Mouse (Mus musculus): ENCODE measurements around the gene Brip1. TPM values are rescaled to one million over a fixed set of nuclear protein-coding genes. Genes with fewer than 3 reads are reported as not detected.

Brip1 gene
- polyA plus RNA-seq, 1 experiment, result 0.67 TPM

DNA sequence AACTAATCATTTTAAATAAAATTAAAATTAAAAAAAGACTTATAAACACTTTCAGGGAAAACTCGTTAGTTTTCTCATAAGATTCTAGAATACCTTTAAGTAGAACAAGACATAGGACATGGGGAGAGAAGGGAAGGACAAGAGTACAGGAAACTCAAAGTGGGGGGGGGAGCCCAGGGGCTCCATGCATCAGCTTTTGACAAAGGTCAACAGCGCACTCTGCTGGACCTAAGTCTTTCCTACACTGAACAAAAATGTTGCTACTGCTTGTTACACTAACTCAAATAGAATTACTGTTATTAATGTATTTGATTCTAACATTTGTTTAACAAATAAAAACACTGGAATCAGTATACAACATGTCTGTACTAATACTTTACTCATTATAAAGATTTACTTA lies 26.8 kb downstream of the Brip1 start:
- WGBS, result 51% methylated on average over 2 of the region's 2 CpGs
- H3K27me3 ChIP-seq (replicated peaks; ENCODE audit: control insufficient read depth, insufficient read depth, low read length), result no peaks in the 10 kb centered on the region
- H3K27ac ChIP-seq (ENCODE audit: insufficient read depth, low read depth, low read length), result no peak overlapping the region
- peak; percentile 73 for DNase-seq
- H3K4me3 ChIP-seq (ENCODE audit: insufficient read depth, low read depth, low read length), result no peak overlapping the region
- TF ChIP-seq CTCF (conservative IDR thresholded peaks at IDR 0.05; ENCODE audit: insufficient read depth, insufficient read length, low read depth, low read length), result peak; percentile 63
- TF ChIP-seq POLR2A (IDR thresholded peaks at IDR 0.05; ENCODE audit: low read depth, low read length), result no peak
- H3K36me3 ChIP-seq (ENCODE audit: control insufficient read depth, insufficient read depth, low read length), result no peaks in the 10 kb centered on the region
- H3K4me1 ChIP-seq (ENCODE audit: control insufficient read depth, insufficient read depth, low read length), result no peaks in the 10 kb centered on the region

DNA sequence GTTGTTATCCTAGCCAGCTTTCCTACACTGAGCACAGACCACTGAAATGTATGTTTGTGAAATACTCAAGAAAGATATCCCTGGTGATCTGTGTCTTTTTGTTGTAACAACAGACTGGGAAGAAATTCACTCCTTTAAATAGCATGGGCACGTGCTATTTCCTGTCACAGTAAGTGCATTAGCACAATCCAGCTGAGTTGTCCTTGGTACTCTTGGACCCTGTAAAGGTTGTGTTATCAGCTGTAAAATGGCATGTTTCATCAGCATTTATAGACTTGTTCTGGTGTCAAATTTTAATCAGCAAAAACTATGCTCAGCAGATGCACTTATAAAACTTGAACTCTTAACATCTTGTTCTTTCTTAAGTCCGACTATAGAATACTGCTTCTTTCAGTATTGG lies 30.2 kb downstream of the Brip1 start:
- Histone ChIP-seq H3K4me3 (ENCODE audit: insufficient read depth, low read depth, low read length) (no peak overlapping the region), H3K27ac (ENCODE audit: insufficient read depth, low read depth, low read length) (no peak overlapping the region), H3K36me3 (ENCODE audit: control insufficient read depth, insufficient read depth, low read length) (no peaks in the 10 kb centered on the region), H3K27me3 (replicated peaks; ENCODE audit: control insufficient read depth, insufficient read depth, low read length) (no peaks in the 10 kb centered on the region), H3K4me1 (ENCODE audit: control insufficient read depth, insufficient read depth, low read length) (no peaks in the 10 kb centered on the region)
- DNase-seq, result no peak
- TF ChIP-seq POLR2A (IDR thresholded peaks at IDR 0.05; ENCODE audit: low read depth, low read length), result no peak
- no peak for TF ChIP-seq CTCF (conservative IDR thresholded peaks at IDR 0.05; ENCODE audit: insufficient read depth, insufficient read length, low read depth, low read length)
- 71% methylated on average over 2 of the region's 2 CpGs for WGBS

- Histone ChIP-seq H3K4me1 (ENCODE audit: control insufficient read depth, insufficient read depth, low read length) (peaks cover 5% of the 10 kb centered on the region; the same call in 1 of the 2 replicates), H3K27me3 (replicated peaks; ENCODE audit: control insufficient read depth, insufficient read depth, low read length) (no peaks in the 10 kb centered on the region; the same call in 1 of the 2 replicates), H3K36me3 (ENCODE audit: control insufficient read depth, insufficient read depth, low read length) (no peaks in the 10 kb centered on the region), H3K4me3 (ENCODE audit: insufficient read depth, low read depth, low read length) (no peak overlapping the region), H3K27ac (ENCODE audit: insufficient read depth, low read depth, low read length) (no peak overlapping the region)
- WGBS, result 33% methylated on average over 2 of the region's 2 CpGs
- peak; percentile 78 for DNase-seq
- TF ChIP-seq CTCF (conservative IDR thresholded peaks at IDR 0.05; ENCODE audit: insufficient read depth, insufficient read length, low read depth, low read length), result no peak
- TF ChIP-seq POLR2A (IDR thresholded peaks at IDR 0.05; ENCODE audit: low read depth, low read length), result no peak
Observed at GRCm38 (mm10) chr11:86160251-86160650, 40.7 kb downstream of the Brip1 start.

GRCm38 (mm10) chr11:86158950-86159349 lies 42.0 kb downstream of the Brip1 start:
- Histone ChIP-seq H3K27me3 (replicated peaks; ENCODE audit: control insufficient read depth, insufficient read depth, low read length) (no peaks in the 10 kb centered on the region), H3K4me3 (ENCODE audit: insufficient read depth, low read depth, low read length) (no peak overlapping the region), H3K27ac (ENCODE audit: insufficient read depth, low read depth, low read length) (no peak overlapping the region), H3K4me1 (ENCODE audit: control insufficient read depth, insufficient read depth, low read length) (peaks cover 5% of the 10 kb centered on the region; the same call in 1 of the 2 replicates), H3K36me3 (ENCODE audit: control insufficient read depth, insufficient read depth, low read length) (no peaks in the 10 kb centered on the region)
- DNase-seq, result no peak
- WGBS, result 92% methylated on average over 2 of the region's 2 CpGs
- no peak for TF ChIP-seq POLR2A (IDR thresholded peaks at IDR 0.05; ENCODE audit: low read depth, low read length)
- no peak for TF ChIP-seq CTCF (conservative IDR thresholded peaks at IDR 0.05; ENCODE audit: insufficient read depth, insufficient read length, low read depth, low read length)

- peaks cover 2% of the 10 kb centered on the region; the same call in 1 of the 2 replicates for H3K4me1 ChIP-seq (ENCODE audit: control insufficient read depth, insufficient read depth, low read length)
- H3K36me3 ChIP-seq (ENCODE audit: control insufficient read depth, insufficient read depth, low read length), result no peaks in the 10 kb centered on the region
- no peak overlapping the region for H3K27ac ChIP-seq (ENCODE audit: insufficient read depth, low read depth, low read length)
- H3K4me3 ChIP-seq (ENCODE audit: insufficient read depth, low read depth, low read length), result no peak overlapping the region
- no peaks in the 10 kb centered on the region for H3K27me3 ChIP-seq (replicated peaks; ENCODE audit: control insufficient read depth, insufficient read depth, low read length)
- 92% methylated on average over 5 of the region's 5 CpGs for WGBS
- TF ChIP-seq CTCF (conservative IDR thresholded peaks at IDR 0.05; ENCODE audit: insufficient read depth, insufficient read length, low read depth, low read length) (no peak), POLR2A (IDR thresholded peaks at IDR 0.05; ENCODE audit: low read depth, low read length) (no peak)
- no peak for DNase-seq
Observed at GRCm38 (mm10) chr11:86155638-86156037, 45.4 kb downstream of the Brip1 start.

- Histone ChIP-seq H3K4me3 (ENCODE audit: insufficient read depth, low read depth, low read length) (no peak overlapping the region), H3K27me3 (replicated peaks; ENCODE audit: control insufficient read depth, insufficient read depth, low read length) (no peaks in the 10 kb centered on the region), H3K4me1 (ENCODE audit: control insufficient read depth, insufficient read depth, low read length) (no peaks in the 10 kb centered on the region), H3K27ac (ENCODE audit: insufficient read depth, low read depth, low read length) (no peak overlapping the region), H3K36me3 (ENCODE audit: control insufficient read depth, insufficient read depth, low read length) (no peaks in the 10 kb centered on the region)
- no peak for DNase-seq
- TF ChIP-seq CTCF (conservative IDR thresholded peaks at IDR 0.05; ENCODE audit: insufficient read depth, insufficient read length, low read depth, low read length), result no peak
- no peak for TF ChIP-seq POLR2A (IDR thresholded peaks at IDR 0.05; ENCODE audit: low read depth, low read length)
- WGBS, result 76% methylated on average over 3 of the region's 3 CpGs
Observed at GRCm38 (mm10) chr11:86131324-86131723, 69.7 kb downstream of the Brip1 start.

DNA sequence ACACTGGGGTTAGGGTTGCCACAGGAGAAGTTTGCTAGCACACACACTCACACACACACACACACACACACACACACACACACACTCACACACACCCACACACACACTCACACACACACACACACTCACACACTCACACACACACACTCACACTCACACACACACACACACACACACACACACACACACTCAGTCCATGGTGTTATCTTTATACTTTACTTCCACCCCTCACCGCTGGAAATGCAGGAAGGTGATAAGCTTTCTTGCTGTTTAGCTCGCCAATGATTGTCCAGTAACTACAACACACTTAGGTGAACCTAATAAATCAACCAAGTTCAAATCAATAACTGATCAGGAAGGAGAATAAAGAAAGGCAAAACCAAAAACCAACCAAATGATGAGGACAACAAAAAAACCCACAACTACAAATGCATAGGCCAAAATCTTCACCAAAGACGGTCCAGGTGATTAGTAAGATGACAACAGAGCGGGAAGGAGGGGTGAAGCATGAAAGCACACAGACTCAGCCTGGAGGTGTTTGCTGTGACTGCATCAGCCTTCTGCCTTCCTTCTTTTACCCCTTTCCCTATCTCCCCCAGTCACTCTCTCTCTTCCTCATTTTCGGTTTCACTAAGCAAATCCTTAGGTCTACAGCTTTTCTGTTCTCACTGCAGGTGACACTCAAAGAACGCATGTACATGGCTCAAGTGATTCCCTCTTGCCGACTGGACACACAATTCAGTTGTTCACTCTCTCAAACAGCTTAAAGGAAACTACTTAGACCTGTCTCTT lies 83.7 kb downstream of the Brip1 start:
- no peak for DNase-seq
- Histone ChIP-seq H3K4me1 (ENCODE audit: control insufficient read depth, insufficient read depth, low read length) (no peaks in the 10 kb centered on the region), H3K36me3 (ENCODE audit: control insufficient read depth, insufficient read depth, low read length) (no peaks in the 10 kb centered on the region), H3K27me3 (replicated peaks; ENCODE audit: control insufficient read depth, insufficient read depth, low read length) (no peaks in the 10 kb centered on the region), H3K27ac (ENCODE audit: insufficient read depth, low read depth, low read length) (no peak overlapping the region), H3K4me3 (ENCODE audit: insufficient read depth, low read depth, low read length) (no peak overlapping the region)
- TF ChIP-seq CTCF (conservative IDR thresholded peaks at IDR 0.05; ENCODE audit: insufficient read depth, insufficient read length, low read depth, low read length) (no peak), POLR2A (IDR thresholded peaks at IDR 0.05; ENCODE audit: low read depth, low read length) (no peak)
- 92% methylated on average over 7 of the region's 7 CpGs for WGBS
